Mouse (Mus musculus) monocyte, adult 5-6 weeks (primary cell): ENCODE data around the gene A930004D18Rik. TPM values are rescaled to one million over a fixed set of nuclear protein-coding genes. Genes with fewer than 3 reads are reported as not detected.
"Not testable (repeated sequence)": the region's sequence is repeated elsewhere in the genome, so short reads cannot be mapped to it uniquely, and the experiment has no call there.

ENCODE experiments used
- ATAC-seq: fragments of 153-309, 156-312 bp; replicated peaks from 2 replicates; pipeline ENCODE4 v1.8.0; 2017; ENCODE audit warnings: mild to moderate bottlenecking; ENCODE audit not compliant: low TSS enrichment, insufficient number of reproducible peaks, severe bottlenecking, poor library complexity, low FRiP score
- total RNA-seq: library from RNA; stranded (forward); fragments of 200-1000, 200-491, 200-594 nt; gene quantifications from 3 replicates; pipeline ENCODE4 v1.2.3, GENCODE M21; 2017

A930004D18Rik gene
- total RNA-seq, 1 experiment from 2014 or later = 0.29 TPM

DNA sequence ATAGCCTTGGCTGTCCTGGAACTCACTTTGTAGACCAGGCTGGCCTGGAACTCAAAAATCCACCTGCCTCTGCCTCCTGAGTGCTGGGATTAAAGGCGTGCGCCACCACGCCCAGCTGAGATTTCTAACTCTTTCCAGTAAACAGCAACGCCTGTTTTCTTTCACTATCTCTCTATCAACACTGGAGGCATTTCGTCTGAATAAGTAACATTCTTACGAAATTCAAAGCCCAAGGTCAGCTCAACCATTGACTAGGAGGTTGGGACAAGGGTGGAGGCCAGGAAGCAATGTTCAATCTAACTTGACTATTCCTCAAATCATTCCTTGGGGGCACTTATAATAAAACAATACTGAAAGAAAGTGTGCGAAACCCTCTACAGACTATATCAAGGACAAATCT is 59.3 kb downstream of the A930004D18Rik start:
- not testable (repeated sequence) for ATAC-seq

DNA sequence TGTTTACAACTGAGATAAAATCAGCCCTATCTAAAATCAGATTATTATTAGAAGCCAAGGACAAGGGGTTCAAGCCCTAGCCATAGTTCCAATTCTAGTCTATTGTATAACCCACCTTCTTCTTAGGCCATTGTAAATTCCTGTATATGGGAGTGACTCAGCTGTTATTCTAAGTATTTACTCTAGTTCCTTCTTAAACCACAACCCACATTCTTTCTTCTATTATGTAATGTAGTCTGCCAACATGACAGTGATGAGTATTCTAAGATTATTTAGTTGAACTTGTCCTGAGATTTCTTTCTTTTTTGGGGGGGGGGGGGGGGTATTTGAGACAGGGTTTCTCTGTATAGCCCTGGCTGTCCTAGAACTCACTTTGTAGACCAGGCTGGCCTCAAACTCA is 59.9 kb downstream of the A930004D18Rik start:
- not testable (repeated sequence) for ATAC-seq

DNA sequence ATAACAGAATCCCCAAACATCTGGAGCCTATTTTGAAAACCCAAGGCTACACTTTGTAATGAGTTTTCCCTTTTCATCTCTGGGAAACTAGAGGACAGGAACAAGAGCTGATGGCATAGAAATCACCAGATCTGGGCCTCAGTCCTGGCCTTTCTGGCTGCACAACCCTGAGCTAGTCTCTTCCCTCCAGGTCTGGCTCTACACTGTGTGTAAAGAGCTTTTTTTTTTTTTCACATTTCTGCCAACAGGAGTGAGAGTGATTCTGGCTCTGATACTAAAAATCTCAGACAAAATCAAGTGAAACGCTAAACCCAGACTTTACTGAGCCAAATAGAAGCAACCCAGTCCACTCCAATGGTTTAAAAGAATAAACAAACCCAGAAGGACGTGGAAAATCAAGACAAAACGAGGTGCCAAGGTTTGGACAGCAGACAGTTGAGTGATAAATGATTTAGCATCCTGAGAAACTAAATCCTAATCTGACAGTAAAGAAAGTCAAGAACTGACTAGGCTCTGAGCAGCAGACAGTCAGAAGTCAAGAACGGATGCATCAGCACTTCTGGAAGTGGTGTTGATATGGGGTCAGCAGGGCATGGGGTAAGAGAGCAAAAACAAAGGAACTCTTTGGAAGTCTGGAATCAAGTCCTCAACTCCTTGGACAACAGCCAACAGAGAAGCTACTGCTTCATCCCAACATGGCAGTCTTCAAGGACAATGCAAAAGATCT is 61.8 kb downstream of the A930004D18Rik start:
- no peak for ATAC-seq

Other genes starting within 250 kb of the A930004D18Rik start
- 0.95 TPM in 1 of 3 replicates, not detected in the others for gene H2al2a, start 40.8 kb downstream of the A930004D18Rik start, total RNA-seq
- 0.19 to 0.43 TPM in 2 of 3 replicates, not detected in the other for gene Skida1, start 11.3 kb upstream of the A930004D18Rik start, total RNA-seq
- 36.1 to 69.5 TPM (median 67.5 TPM) in 3 replicates for gene Mllt10, start 17.5 kb upstream of the A930004D18Rik start, total RNA-seq